Mouse (Mus musculus) gastrocnemius, adult 8-10 months (tissue): ENCODE data around the gene Cbx8. TPM values are rescaled to one million over a fixed set of nuclear protein-coding genes. Genes with fewer than 3 reads are reported as not detected.

ENCODE experiments used
- DNase-seq, 2 experiments: peaks; one replicate each; pipeline ENCODE4 v3.0.0; 2022; ENCODE audit warnings: low spot score in 2 of 2
- total RNA-seq, 4 experiments: library from RNA; stranded (reverse); gene quantifications; 2 replicates each; pipeline ENCODE4 v1.2.4; 2022

Gene Cbx8
- 1 to 10 TPM; 1.1 to 3.3 (median 2.5) TPM for total RNA-seq

GRCm38 (mm10) chr11:119040600-119041324 lies at the start of gene Cbx8:
Gene Cbx8 (minus strand): TSS chr11:119040969.
- DNase-seq: peak; percentile 98 to 99

GRCm38 (mm10) chr11:119090076-119090960 lies 49.5 kb upstream of the Cbx8 start:
- no peak for DNase-seq

- no peak for DNase-seq
Observed at GRCm38 (mm10) chr11:119089235-119090075, 48.7 kb upstream of the Cbx8 start.

- DNase-seq: no peak
Observed at GRCm38 (mm10) chr11:119088391-119089234, 47.8 kb upstream of the Cbx8 start.

GRCm38 (mm10) chr11:119087301-119088082 lies 46.7 kb upstream of the Cbx8 start:
- no peak for DNase-seq

GRCm38 (mm10) chr11:119086144-119086971 lies 45.6 kb upstream of the Cbx8 start, which contains the start of gene Cbx4:
Gene Cbx4 (minus strand): TSS chr11:119086221.
- DNase-seq: peak; percentile 77 to 85

GRCm38 (mm10) chr11:119085279-119086062 lies 44.7 kb upstream of the Cbx8 start:
- peak; percentile 30 to 33 for DNase-seq

GRCm38 (mm10) chr11:119084446-119085278 lies 43.9 kb upstream of the Cbx8 start:
- no peak for DNase-seq

- DNase-seq: no peak
Observed at GRCm38 (mm10) chr11:119083724-119084445, 43.1 kb upstream of the Cbx8 start.

GRCm38 (mm10) chr11:119082638-119083599 lies 42.1 kb upstream of the Cbx8 start:
- no peak for DNase-seq

- DNase-seq: no peak
Observed at GRCm38 (mm10) chr11:119081839-119082637, 41.3 kb upstream of the Cbx8 start.

GRCm38 (mm10) chr11:119081148-119081838 lies 40.5 kb upstream of the Cbx8 start:
- DNase-seq: no peak

GRCm38 (mm10) chr11:119080461-119081147 lies 39.8 kb upstream of the Cbx8 start:
- DNase-seq: no peak
